Mouse (Mus musculus) cortical plate, adult 2 months (tissue): ENCODE measurements at regions not wholly inside any gene's neighbourhood (a gene's known extent, or its start where the extent isn't known, plus 50 kb on each side); places are given as distances from the start of the nearest gene placed in this dataset.

Source experiments
- H3K27ac ChIP-seq: fragments of 200-500 bp; 2 replicates; pipeline ENCODE4 v1.5.1; 2012; ENCODE audit warnings: low read length, control low read depth, inconsistent platforms; ENCODE audit not compliant: insufficient read depth
- H3K4me1 ChIP-seq: fragments of 200-500 bp; 2 replicates; pipeline ENCODE4 v1.6.1; 2011; ENCODE audit warnings: low read length; ENCODE audit not compliant: control insufficient read depth, insufficient read depth
- H3K4me3 ChIP-seq: fragments of 200-500 bp; 2 replicates; pipeline ENCODE4 v1.5.1; 2011; ENCODE audit warnings: mild to moderate bottlenecking, low read length, control low read depth; ENCODE audit not compliant: insufficient read depth
- CTCF ChIP-seq: fragments of 200-500 bp; IDR thresholded peaks from 2 replicates; pipeline ENCODE4 v1.5.1; 2011; ENCODE audit warnings: mild to moderate bottlenecking, control low read depth, low read length; ENCODE audit not compliant: insufficient read depth; ENCODE audit errors: extremely low read depth
- POLR2A ChIP-seq: fragments of 200-500 bp; IDR thresholded peaks from 2 replicates; pipeline ENCODE4 v1.6.1; 2011; ENCODE audit warnings: mild to moderate bottlenecking, low read length, control low read depth; ENCODE audit not compliant: insufficient read depth; ENCODE audit errors: extremely low read depth

DNA sequence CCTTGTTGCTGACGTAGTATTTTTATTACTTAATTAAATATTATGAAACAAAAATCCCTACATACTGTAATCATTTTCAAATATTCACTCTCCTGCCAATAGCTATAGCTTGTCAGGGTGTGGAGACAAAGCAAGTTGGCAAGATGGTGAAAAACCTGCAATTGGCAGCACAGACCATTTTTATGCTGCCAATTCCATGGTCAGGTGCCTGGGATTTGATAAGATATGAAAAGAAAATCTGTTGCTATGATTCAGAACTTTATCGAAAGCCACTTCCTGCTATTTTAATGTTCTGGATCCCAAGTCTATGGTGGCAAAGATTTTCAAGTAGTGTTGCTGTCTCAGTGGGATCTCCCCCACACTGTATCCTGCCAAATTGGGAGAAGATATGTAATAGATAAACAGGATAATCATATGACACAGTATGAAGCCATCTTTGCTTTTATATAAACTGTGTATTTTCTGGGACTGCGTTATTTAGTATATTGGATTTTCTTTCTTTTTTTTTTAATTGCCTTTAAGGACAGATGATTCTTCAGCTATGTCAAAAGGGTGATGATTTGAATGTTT lies 165.3 kb upstream of the Lrrc3b start:
- TF ChIP-seq POLR2A: no peak
- TF ChIP-seq CTCF: no peak
- no peaks in the 10 kb centered on the region for H3K4me1 ChIP-seq
- H3K27ac ChIP-seq: no peak overlapping the region
- no peak overlapping the region for H3K4me3 ChIP-seq

DNA sequence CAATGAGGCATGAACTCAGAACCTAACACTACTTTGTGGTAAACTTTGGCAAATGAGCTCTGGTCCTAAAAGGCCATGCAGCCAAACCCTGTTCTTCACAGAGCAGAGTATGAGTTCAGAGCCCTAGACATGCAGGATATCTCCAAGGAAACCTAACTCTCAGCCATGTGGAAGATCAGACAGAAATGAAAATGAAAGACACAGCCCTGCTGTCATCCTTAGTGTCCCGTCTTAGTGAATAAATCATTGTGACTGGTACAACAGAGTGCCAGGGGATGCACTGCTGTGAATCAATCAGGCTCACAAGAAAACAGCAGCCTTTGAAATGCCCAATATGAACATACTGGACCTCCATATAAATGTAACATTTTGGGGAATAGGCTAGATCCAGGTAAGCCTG lies 171.4 kb upstream of the Lrrc3b start:
- TF ChIP-seq CTCF (no peak), POLR2A (no peak)
- Histone ChIP-seq H3K4me1 (no peaks in the 10 kb centered on the region), H3K27ac (no peak overlapping the region), H3K4me3 (no peak overlapping the region)

DNA sequence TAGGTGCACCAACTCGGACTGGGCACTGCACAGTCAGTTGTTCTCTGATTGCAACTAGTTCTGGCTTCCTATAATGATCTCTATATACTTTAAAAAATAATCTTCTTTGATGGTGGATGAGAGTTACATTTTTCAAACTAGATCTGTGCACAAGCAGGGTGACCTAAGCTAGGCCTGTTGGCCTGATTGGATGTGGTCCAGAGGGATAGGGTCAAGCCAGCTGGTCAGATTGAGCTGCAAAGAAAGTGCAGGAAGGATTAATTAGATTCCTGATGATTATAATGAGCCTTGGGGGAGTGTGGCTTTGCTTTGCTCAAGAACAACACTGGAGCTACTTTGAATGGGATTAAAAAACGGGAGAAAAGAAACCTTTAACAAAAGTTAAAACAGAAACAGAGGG lies 195.8 kb upstream of the Lrrc3b start:
- Histone ChIP-seq H3K4me1 (no peaks in the 10 kb centered on the region), H3K27ac (no peak overlapping the region), H3K4me3 (no peak overlapping the region)
- no peak for TF ChIP-seq CTCF
- no peak for TF ChIP-seq POLR2A

DNA sequence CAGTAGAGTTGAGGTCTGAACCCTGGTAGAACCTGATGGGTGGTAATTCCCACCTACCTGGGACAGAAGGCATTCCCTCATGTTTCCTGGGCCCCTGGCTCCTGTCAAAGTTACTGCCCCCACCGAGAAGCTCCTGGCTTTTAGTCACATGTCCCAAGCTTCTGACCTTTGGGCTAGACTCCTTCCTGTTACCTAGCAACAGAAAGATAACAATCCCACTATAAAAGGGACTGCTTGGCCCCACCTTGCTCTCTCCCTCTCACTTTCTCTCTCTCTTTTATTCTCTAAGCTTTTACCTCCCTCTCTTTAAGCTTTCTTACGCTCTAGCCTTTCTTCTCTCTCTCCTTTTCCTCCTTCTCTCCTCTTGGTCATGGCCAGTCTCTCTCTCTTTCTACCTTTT lies 198.9 kb upstream of the Lrrc3b start:
- TF ChIP-seq POLR2A (no peak), CTCF (no peak)
- Histone ChIP-seq H3K4me1 (no peaks in the 10 kb centered on the region), H3K4me3 (no peak overlapping the region), H3K27ac (no peak overlapping the region)

DNA sequence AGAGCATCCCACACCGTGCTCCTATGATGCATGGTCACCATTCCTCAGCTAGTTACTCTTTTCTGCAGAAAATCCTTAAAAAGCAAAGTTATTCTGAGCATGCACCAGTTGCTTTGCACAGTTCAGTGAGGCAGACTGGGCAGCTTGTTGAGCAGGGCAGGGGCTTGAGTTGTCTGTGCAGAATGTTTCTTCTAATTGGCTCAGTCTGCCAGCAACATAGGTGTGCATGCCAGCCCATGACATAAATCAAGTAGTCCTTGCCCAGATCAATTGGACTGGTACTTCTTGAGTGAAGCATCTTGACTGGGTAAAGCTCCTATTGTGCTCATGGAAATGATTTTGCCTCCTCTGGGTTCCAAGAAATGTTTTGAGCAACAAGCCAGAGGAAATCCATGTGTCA lies 200.1 kb upstream of the Lrrc3b start:
- TF ChIP-seq CTCF (no peak), POLR2A (no peak)
- Histone ChIP-seq H3K27ac (no peak overlapping the region), H3K4me3 (no peak overlapping the region), H3K4me1 (no peaks in the 10 kb centered on the region)

DNA sequence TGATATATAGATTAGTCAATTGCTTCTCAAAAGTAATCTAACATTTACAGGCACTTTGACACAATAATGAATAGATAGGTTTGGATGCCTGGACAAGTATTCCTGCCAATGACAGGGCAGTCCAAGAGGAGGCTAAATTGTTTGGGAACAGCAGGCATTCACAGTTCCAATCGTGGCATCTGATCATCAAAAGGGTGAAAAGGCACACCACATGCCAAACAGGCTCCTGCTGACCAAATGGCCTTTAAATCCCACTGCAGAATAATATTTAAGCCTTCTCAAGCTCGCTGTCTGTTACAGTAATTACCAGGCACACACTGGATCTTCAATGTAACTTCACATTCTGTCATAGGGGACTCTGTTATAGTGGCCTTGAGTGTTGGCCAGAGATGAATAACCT lies 222.1 kb upstream of the Lrrc3b start:
- no peak for TF ChIP-seq CTCF
- no peak for TF ChIP-seq POLR2A
- no peak overlapping the region for H3K4me3 ChIP-seq
- no peaks in the 10 kb centered on the region for H3K4me1 ChIP-seq
- H3K27ac ChIP-seq: no peak overlapping the region

DNA sequence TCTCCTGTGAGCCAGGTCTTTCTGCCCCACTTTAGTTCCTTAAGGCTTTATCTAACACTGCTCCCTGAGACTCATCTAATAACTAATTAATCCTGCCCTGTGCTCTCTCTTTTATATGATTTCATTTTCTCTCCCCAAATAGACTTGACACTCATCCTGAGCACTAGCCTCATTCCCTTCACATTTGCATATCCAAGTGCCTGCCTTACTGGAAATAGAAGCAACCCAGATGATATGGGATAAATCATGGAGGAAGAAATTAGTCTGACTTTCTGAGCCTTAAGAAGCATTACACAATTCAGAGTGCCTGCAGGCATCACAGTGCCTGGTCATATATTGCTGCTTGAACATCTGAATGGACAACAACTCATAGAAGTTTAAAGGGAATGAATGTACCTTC lies 233.5 kb upstream of the Lrrc3b start:
- TF ChIP-seq POLR2A (no peak), CTCF (no peak)
- no peak overlapping the region for H3K27ac ChIP-seq
- no peaks in the 10 kb centered on the region for H3K4me1 ChIP-seq
- no peak overlapping the region for H3K4me3 ChIP-seq

DNA sequence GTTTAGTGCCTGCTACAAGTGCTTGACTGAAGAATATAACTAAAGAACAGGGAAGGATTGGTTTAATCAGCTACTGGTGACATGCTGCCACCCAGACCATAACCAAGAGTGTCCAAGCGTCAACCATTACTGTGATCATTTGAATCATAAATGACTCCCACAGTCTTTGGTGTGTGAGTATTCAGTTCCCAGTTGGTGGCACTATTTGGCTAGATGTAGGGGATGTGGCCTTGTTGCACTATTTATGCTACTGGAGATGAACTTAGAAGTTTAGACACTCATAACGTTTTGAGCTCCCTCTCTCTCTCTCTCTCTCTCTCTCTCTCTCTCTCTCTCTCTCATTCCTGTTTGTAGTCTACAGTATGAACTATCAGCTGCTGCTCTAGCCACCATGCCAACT lies 238.4 kb upstream of the Lrrc3b start:
- H3K27ac ChIP-seq: no peak overlapping the region
- TF ChIP-seq POLR2A (no peak), CTCF (no peak)
- no peak overlapping the region for H3K4me3 ChIP-seq
- no peaks in the 10 kb centered on the region for H3K4me1 ChIP-seq

DNA sequence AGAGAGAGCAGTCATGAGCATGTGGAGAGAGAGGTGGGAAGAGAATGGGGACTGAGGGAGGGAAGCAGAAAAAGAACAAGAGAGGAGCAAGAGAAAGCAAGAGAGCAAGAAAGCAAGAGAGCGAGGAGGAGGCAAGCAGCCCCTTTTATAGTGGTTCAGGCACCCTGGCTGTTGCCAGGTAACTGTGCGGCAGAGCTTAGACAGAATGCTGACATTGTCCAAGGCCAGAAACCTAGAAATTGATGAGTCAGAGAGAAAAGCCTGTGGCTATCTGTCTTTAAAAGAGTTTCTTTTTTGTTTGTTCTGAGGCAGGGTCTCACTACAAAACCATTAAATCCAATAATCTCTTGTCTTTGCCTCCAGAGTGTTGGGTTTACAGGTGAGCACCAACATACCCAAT lies 240.7 kb upstream of the Lrrc3b start:
- H3K4me3 ChIP-seq: no peak overlapping the region
- TF ChIP-seq POLR2A (no peak), CTCF (no peak)
- H3K27ac ChIP-seq: no peak overlapping the region
- no peaks in the 10 kb centered on the region for H3K4me1 ChIP-seq

DNA sequence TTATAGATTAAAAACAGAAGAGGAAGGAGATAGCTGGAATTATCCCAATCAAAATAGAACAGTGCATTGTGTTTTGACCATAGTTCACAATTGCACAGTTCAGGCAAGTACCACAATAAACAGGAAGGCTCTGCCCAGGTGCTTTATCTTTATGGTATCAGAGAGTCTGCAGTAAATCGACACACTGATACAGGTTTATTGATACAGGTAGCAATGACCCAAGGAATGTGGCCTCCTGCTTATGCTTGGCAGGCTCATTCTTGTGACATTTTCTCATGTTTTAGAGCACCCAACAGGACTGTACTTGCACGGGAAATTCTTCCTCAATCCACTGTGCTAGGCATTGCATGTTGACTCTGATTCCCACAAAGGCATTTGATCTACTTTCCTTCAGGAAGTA lies 259.2 kb upstream of the Lrrc3b start:
- no peaks in the 10 kb centered on the region for H3K4me1 ChIP-seq
- TF ChIP-seq POLR2A (no peak), CTCF (no peak)
- H3K27ac ChIP-seq: no peak overlapping the region
- H3K4me3 ChIP-seq: no peak overlapping the region
